Mouse (Mus musculus) left cerebral cortex, postnatal 14 days (tissue): ENCODE measurements at regions not wholly inside any gene's neighbourhood (a gene's known extent, or its start where the extent isn't known, plus 50 kb on each side); places are given as distances from the start of the nearest gene placed in this dataset.
A peak's percentile ranks its signal among the peaks of the same experiment; 100 is the strongest.

Experiments
- DNase-seq, 2 experiments: peaks; one replicate each; pipeline ENCODE4 v3.0.0; 2021 to 2022; ENCODE audit warnings: low spot score in 2 of 2, mixed read lengths in 1 of 2
- intact Hi-C: fragments of 180-260 bp; cut with DNase I; formaldehyde crosslinking; loops from one replicate; pipeline ENCODE4 v1.15.1; 2025

- peak; percentile 58 to 62 for DNase-seq
- intact Hi-C loops: loop anchor here (5.0 to 10.0 kb wide), 2 partner anchors 1290 to 1388 kb away; no protein-coding TSS in a partner anchor
Measured at GRCm38 (mm10) chr5:69704261-69705167, 112.4 kb upstream of the Gnpda2 start.

- DNase-seq: no peak
- intact Hi-C loops: no loop called here
Measured at GRCm38 (mm10) chr5:69678770-69679169, 86.6 kb upstream of the Gnpda2 start.

GRCm38 (mm10) chr5:69678268-69678667, 86.1 kb upstream of the Gnpda2 start:
- intact Hi-C loops: no loop called here
- no peak for DNase-seq

- DNase-seq: peak in 1 of 2 experiments; percentile 11
- intact Hi-C loops: no loop called here
Measured at GRCm38 (mm10) chr5:69665555-69665954, 73.4 kb upstream of the Gnpda2 start.

GRCm38 (mm10) chr5:69663961-69664360, 71.8 kb upstream of the Gnpda2 start:
- intact Hi-C loops: no loop called here
- DNase-seq: no peak
